Mouse (Mus musculus) gastrocnemius, adult 18-20 months (tissue): Measurements from ENCODE around the gene Ssna1. TPM values are rescaled to one million over a fixed set of nuclear protein-coding genes. Genes with fewer than 3 reads are reported as not detected.

Experiments
- DNase-seq: peaks from one replicate; pipeline ENCODE4 v3.0.0; 2021; ENCODE audit warnings: low spot score
- total RNA-seq, 2 experiments: library from RNA; stranded (reverse); gene quantifications; 2 replicates each; pipeline ENCODE4 v1.2.3; 2021

The Ssna1 gene
- total RNA-seq, 2 experiments from 2014 or later, result 27.9 to 30.9 TPM

GRCm38 (mm10) chr2:25290816-25291130 is 18.5 kb upstream of the Ssna1 start:
- no peak for DNase-seq

- no peak for DNase-seq
Measured at GRCm38 (mm10) chr2:25290101-25290815, 18.0 kb upstream of the Ssna1 start.

- peak; percentile 43 for DNase-seq
Measured at GRCm38 (mm10) chr2:25289651-25290050, 17.4 kb upstream of the Ssna1 start, which contains the start of gene Lrrc26. Gene Lrrc26 (plus strand): TSS chr2:25289915.

GRCm38 (mm10) chr2:25288734-25289345 is 16.6 kb upstream of the Ssna1 start:
- DNase-seq, result no peak

- no peak for DNase-seq
Measured at GRCm38 (mm10) chr2:25287927-25288649, 15.8 kb upstream of the Ssna1 start, which contains the start of gene Tmem210. Gene Tmem210 (plus strand): TSS chr2:25288145.

GRCm38 (mm10) chr2:25286837-25287636 is 14.8 kb upstream of the Ssna1 start:
- DNase-seq, result no peak

GRCm38 (mm10) chr2:25286314-25286713 is 14.1 kb upstream of the Ssna1 start:
- no peak for DNase-seq

- DNase-seq, result no peak
Measured at GRCm38 (mm10) chr2:25285551-25285950, 13.3 kb upstream of the Ssna1 start.

- peak; percentile 75 for DNase-seq
Measured at GRCm38 (mm10) chr2:25278928-25279882, 7.0 kb upstream of the Ssna1 start.

GRCm38 (mm10) chr2:25273010-25273409 is 772 bp upstream of the Ssna1 start:
- no peak for DNase-seq

- no peak for DNase-seq
Measured at GRCm38 (mm10) chr2:25272515-25272914, 277 bp upstream of the Ssna1 start.

GRCm38 (mm10) chr2:25267746-25268309 is 4.4 kb downstream of the Ssna1 start:
- DNase-seq, result no peak

- no peak for DNase-seq
Measured at GRCm38 (mm10) chr2:25267241-25267640, 5.0 kb downstream of the Ssna1 start.

GRCm38 (mm10) chr2:25266720-25267119 is 5.5 kb downstream of the Ssna1 start:
- no peak for DNase-seq

- no peak for DNase-seq
Measured at GRCm38 (mm10) chr2:25265897-25266656, 6.2 kb downstream of the Ssna1 start.

- DNase-seq, result no peak
Measured at GRCm38 (mm10) chr2:25264851-25265250, 7.4 kb downstream of the Ssna1 start.

- DNase-seq, result no peak
Measured at GRCm38 (mm10) chr2:25264286-25264660, 8.0 kb downstream of the Ssna1 start.

GRCm38 (mm10) chr2:25263623-25264285 is 8.5 kb downstream of the Ssna1 start:
- DNase-seq, result no peak
